Mouse (Mus musculus): Measurements from ENCODE around the gene Lbhd1. TPM values are rescaled to one million over a fixed set of nuclear protein-coding genes. Genes with fewer than 3 reads are reported as not detected.
"Not testable (repeated sequence)": the region's sequence is repeated elsewhere in the genome, so short reads cannot be mapped to it uniquely, and the experiment has no call there.

The Lbhd1 gene
- polyA plus RNA-seq, 1 experiment from 2014 or later = 133 TPM

DNA sequence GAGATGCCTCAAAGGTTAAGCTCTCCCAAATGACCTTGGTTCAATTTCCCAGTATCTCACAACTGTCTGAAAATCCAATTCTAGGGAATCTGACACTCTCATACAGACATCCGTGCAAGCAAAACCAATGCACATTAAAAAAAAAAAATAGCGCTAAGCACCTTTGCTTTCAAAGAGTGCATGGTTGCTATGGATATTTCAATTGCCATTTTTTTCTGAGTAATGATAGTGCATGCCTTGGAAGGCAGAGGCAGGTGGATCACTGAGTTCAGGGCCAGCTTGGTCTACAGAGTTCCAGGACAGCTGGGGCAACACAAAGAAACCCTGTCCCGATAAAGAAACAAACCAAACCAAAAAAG is 2.5 kb upstream of the Lbhd1 start:
- H3K27ac ChIP-seq (ENCODE audit: low read depth, low read length) = no peak overlapping the region
- H3K9ac ChIP-seq (ENCODE audit: low read depth, low read length) = peak overlapping the region; percentile 95
- no peaks in the 10 kb centered on the region for H3K27me3 ChIP-seq (replicated peaks; ENCODE audit: control insufficient read depth, insufficient read depth, low read length)
- ATAC-seq (replicated peaks; ENCODE audit: low FRiP score) (no peak), DNase-seq (ENCODE audit: low spot score) (no peak)
- peaks cover 12% of the 10 kb centered on the region for H3K36me3 ChIP-seq (ENCODE audit: control insufficient read depth, insufficient read depth, low read length)
- H3K4me3 ChIP-seq (ENCODE audit: low read depth, low read length) = peak overlapping the region; percentile 94
- no peaks in the 10 kb centered on the region for H3K9me3 ChIP-seq (ENCODE audit: control insufficient read depth, low read length)
- peak overlapping the region; percentile 92 for H3K4me2 ChIP-seq
- H3K4me1 ChIP-seq (replicated peaks; ENCODE audit: control insufficient read depth, insufficient read depth, low read length) = peaks cover 8% of the 10 kb centered on the region
- WGBS = 15% methylated on average over 3 of the region's 3 CpGs

DNA sequence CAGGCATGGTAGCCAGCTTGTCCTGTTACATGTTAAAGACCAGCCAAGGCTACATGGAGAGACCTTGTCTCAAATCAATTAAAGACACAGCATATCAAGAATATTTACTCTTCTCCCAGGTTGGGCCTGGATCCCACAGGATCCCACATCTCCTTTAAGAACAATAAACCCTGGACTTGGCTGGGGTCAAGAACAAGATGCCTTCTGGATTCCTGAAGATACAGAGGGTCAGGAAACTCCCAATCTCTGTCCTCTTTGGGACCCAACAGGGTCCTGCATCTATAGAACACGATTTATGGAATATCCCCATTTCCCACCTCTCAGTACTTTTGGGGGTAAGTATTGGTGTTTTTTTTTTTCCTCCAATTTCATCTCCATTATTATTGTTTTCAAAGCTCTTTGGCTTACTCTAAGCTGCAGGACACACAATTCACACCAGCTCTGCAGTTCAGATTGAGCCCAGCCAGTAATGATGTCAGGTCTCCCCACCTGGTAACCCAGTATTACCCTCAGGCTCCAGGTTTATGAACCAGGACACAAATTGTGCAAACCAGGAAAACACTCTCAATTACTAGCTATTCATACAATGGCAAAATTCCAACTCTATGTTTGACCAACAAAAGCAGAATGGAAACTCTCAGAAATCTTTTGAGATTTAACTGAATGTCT is 3.5 kb downstream of the Lbhd1 start:
- Histone ChIP-seq H3K9me3 (ENCODE audit: control insufficient read depth, low read length) (no peaks in the 10 kb centered on the region), H3K36me3 (ENCODE audit: control insufficient read depth, insufficient read depth, low read length) (peaks cover 4% of the 10 kb centered on the region; the same call in 1 of the 2 replicates), H3K4me3 (ENCODE audit: low read depth, low read length) (peak overlapping the region; percentile 73), H3K27me3 (replicated peaks; ENCODE audit: control insufficient read depth, insufficient read depth, low read length) (no peaks in the 10 kb centered on the region), H3K9ac (ENCODE audit: low read depth, low read length) (peak overlapping the region; percentile 93), H3K4me2 (peak overlapping the region; percentile 88), H3K4me1 (replicated peaks; ENCODE audit: control insufficient read depth, insufficient read depth, low read length) (peaks cover 6% of the 10 kb centered on the region; the same call in 1 of the 2 replicates), H3K27ac (ENCODE audit: low read depth, low read length) (peak overlapping the region; percentile 92)
- no peak for ATAC-seq (replicated peaks; ENCODE audit: low FRiP score)
- DNase-seq (ENCODE audit: low spot score) = no peak
- 44% methylated on average over 1 of the region's 1 CpGs for WGBS

DNA sequence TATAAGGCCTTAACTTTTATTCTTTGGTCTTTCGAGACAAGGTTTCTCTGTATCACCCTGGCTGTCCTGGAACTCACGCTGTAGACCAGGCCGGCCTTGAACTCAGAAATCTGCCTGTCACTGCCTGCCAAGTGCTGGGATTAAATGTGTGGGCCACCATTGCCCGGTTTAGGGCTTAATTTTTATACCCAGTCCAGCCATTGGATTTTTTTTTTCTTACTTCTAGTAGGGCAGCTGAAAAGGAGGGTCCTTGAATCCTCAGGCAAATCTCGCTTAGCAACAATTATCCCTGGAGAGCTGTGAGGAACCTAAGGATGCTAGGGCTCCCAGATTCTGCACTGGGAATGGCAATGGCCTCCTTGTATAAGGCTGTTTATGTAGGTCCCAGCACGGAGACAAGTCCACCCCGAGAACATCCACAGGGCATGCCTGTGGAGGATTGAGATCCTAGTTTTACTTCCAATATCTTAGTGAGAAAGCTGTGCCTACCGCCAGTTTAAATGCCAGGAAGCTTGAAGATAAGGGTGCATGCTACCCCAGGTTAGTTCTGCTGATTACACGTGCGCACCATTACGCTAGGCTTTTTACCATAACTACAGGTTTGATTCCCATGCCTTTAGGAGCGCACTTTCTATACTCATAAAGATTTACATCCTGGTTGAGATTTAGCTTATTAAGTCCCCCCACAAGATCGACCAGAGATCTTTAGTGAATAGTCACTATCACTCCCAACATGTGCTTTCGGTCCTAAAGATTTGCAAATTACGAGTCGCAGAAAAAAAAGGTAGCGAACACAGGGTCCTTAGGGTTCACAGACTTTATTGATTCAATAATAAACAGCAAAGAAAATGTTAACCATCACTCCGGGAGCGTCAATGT is 4.3 kb downstream of the Lbhd1 start:
- WGBS = 13% methylated on average over 19 of the region's 19 CpGs
- Histone ChIP-seq H3K9ac (ENCODE audit: low read depth, low read length) (peak overlapping the region; percentile 93), H3K27ac (ENCODE audit: low read depth, low read length) (peak overlapping the region; percentile 92), H3K4me2 (peak overlapping the region; percentile 88), H3K4me3 (ENCODE audit: low read depth, low read length) (peak overlapping the region; percentile 73), H3K27me3 (replicated peaks; ENCODE audit: control insufficient read depth, insufficient read depth, low read length) (no peaks in the 10 kb centered on the region), H3K9me3 (ENCODE audit: control insufficient read depth, low read length) (no peaks in the 10 kb centered on the region), H3K36me3 (ENCODE audit: control insufficient read depth, insufficient read depth, low read length) (peaks cover 4% of the 10 kb centered on the region; the same call in 1 of the 2 replicates), H3K4me1 (replicated peaks; ENCODE audit: control insufficient read depth, insufficient read depth, low read length) (peaks cover 6% of the 10 kb centered on the region; the same call in 1 of the 2 replicates)
- DNase-seq (ENCODE audit: low spot score) (no peak), ATAC-seq (replicated peaks; ENCODE audit: low FRiP score) (no peak)

DNA sequence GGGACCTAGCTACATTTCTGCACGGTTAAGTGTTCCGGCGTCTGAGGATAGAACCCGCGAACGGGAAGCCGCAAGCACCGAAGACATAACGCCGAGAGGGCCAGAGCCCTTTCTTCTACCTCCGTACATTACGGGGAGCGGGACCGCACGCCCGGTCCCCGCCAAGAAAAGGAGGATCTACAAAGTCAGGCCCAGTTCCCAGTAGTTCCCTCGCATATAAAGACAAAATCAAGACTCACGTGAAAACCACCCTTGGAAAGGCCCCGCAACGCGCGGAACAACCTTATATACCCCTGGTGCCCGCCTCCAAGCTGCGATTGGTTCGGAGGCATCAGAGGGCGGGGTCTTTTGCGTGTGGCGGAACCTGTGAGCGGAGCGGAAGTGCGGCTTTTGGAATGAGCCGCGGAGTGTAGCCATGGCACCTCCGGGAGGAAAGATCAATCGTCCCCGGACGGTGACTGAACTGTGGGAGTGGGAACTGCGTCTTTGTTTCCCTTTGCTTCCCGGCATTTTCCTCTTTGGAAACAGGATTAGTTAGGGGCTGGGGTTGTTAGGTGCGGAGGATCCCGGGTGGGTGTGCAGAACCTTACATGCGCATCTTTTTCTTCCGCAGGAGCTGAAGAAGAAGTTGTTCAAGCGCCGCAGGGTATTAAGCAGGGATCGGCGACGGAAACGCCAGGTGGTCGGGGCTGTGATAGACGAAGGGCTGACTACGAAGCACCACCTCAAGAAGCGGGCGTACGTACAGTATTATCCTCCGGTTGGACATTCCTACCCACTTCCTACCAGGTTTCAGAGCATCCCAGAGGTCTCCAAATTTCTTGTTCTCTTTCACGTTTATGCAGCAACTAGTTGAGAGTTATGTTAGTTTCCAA is 5.2 kb downstream of the Lbhd1 start, which contains the start of the genes 1810009A15Rik and Gm49416:
1810009A15Rik (plus strand) TSS at position 343 of the 875 bp plus-strand sequence.
Gm49416 (plus strand) TSS at position 416 of the 875 bp plus-strand sequence.
- DNase-seq (ENCODE audit: low spot score) = peak; percentile 94
- Histone ChIP-seq H3K4me1 (replicated peaks; ENCODE audit: control insufficient read depth, insufficient read depth, low read length) (peaks cover 6% of the 10 kb centered on the region; the same call in 1 of the 2 replicates), H3K27me3 (replicated peaks; ENCODE audit: control insufficient read depth, insufficient read depth, low read length) (no peaks in the 10 kb centered on the region), H3K4me3 (ENCODE audit: low read depth, low read length) (peak within 1 kb of the TSS; percentile 73), H3K27ac (ENCODE audit: low read depth, low read length) (peak within 1 kb of the TSS; percentile 92), H3K36me3 (ENCODE audit: control insufficient read depth, insufficient read depth, low read length) (peaks cover 4% of the 10 kb centered on the region; the same call in 1 of the 2 replicates), H3K9ac (ENCODE audit: low read depth, low read length) (peak within 1 kb of the TSS; percentile 93), H3K4me2 (peak within 1 kb of the TSS; percentile 88), H3K9me3 (ENCODE audit: control insufficient read depth, low read length) (no peaks in the 10 kb centered on the region)
- under 1% methylated on average over 58 of the region's 58 CpGs for WGBS
- peak; percentile 86 for ATAC-seq (replicated peaks; ENCODE audit: low FRiP score)

DNA sequence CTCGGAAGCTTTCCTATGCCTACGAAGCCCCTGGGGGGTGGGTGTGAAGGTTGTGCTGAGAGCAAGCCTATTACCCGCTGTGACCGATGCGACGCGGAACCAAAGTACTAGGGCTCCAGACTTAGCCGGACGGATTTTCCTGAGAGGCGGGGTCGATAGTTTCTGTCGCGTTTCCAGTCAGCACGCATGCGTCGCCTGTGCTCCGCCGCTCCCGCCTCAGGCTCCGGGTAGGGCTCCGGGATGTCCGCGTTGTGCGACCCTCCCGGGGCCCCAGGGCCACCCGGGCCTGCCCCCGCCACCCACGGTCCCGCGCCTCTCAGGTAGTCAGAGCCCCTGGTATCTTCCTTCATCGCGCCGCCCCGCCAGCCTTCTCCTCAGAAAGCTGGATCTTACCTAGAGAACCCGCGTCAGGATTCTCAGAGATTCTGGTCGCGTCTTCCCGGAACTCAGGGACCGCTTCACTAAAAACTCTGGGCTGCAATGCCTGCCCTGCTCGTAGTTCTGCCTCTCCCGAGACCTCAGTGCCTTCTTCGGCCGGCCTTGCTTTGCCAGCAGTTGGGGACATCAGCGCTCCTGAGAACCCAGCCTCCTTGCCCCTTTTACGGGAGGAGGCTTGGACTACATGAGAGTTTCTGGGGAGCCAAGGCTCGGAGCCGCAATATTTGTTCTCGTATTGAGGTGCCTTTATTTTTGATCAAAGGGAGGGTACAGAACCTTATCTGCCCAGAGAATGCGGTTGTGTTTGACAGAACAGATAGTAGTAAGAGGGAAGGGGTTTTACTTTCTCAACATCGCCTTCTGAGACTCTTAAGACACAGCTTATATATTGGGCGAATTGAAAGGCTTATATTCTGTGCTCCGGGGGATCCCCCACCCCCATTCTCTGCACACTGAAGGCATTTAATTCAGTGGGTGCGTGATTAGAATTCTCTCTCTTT is 9.6 kb downstream of the Lbhd1 start, which contains the start of gene Ints5:
Ints5 (plus strand) TSS at position 177 of the 938 bp plus-strand sequence.
- Histone ChIP-seq H3K27me3 (replicated peaks; ENCODE audit: control insufficient read depth, insufficient read depth, low read length) (no peaks in the 10 kb centered on the region), H3K9ac (ENCODE audit: low read depth, low read length) (peak within 1 kb of the TSS; percentile 92), H3K27ac (ENCODE audit: low read depth, low read length) (peak within 1 kb of the TSS; percentile 92), H3K36me3 (ENCODE audit: control insufficient read depth, insufficient read depth, low read length) (peaks cover 17% of the 10 kb centered on the region; the same call in 1 of the 2 replicates), H3K9me3 (ENCODE audit: control insufficient read depth, low read length) (no peaks in the 10 kb centered on the region), H3K4me2 (peak within 1 kb of the TSS; percentile 70), H3K4me1 (replicated peaks; ENCODE audit: control insufficient read depth, insufficient read depth, low read length) (peaks cover 19% of the 10 kb centered on the region), H3K4me3 (ENCODE audit: low read depth, low read length) (peak within 1 kb of the TSS; percentile 80)
- peak; percentile 69 for ATAC-seq (replicated peaks; ENCODE audit: low FRiP score)
- 2% methylated on average over 54 of the region's 54 CpGs for WGBS
- DNase-seq (ENCODE audit: low spot score) = peak; percentile 86

DNA sequence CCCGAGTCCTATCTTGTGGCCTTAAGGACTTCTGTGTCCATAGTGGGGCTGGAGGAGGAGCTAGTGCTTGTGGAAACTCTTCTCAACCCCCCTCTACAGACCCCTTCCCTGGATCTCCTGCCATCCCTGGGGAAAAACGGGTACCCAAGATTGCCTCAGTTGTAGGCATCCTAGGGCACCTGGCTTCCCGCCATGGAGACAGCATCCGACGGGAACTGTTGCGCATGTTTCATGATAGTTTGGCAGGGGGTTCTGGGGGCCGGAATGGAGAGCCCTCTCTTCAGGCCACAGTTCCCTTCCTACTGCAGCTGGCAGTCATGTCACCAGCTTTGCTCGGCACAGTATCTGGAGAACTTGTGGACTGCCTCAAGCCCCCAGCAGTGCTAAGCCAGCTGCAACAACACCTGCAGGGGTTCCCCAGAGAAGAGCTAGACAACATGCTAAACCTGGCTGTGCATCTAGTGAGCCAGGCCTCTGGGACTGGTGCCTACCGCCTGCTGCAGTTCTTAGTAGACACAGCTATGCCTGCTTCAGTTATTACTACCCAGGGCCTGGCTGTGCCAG is 11.9 kb downstream of the Lbhd1 start:
- Histone ChIP-seq H3K4me1 (replicated peaks; ENCODE audit: control insufficient read depth, insufficient read depth, low read length) (peaks cover 25% of the 10 kb centered on the region), H3K27me3 (replicated peaks; ENCODE audit: control insufficient read depth, insufficient read depth, low read length) (no peaks in the 10 kb centered on the region), H3K4me3 (ENCODE audit: low read depth, low read length) (0 out of 2 replicates have a peak overlapping the region, but pooled peaks have one; percentile 12), H3K36me3 (ENCODE audit: control insufficient read depth, insufficient read depth, low read length) (peaks cover 16% of the 10 kb centered on the region; the same call in 1 of the 2 replicates), H3K4me2 (no peak overlapping the region), H3K27ac (ENCODE audit: low read depth, low read length) (no peak overlapping the region), H3K9me3 (ENCODE audit: control insufficient read depth, low read length) (no peaks in the 10 kb centered on the region), H3K9ac (ENCODE audit: low read depth, low read length) (no peak overlapping the region; the same call in 1 of the 2 replicates)
- 88% methylated on average over 9 of the region's 9 CpGs for WGBS
- ATAC-seq (replicated peaks; ENCODE audit: low FRiP score) (no peak), DNase-seq (ENCODE audit: low spot score) (no peak)

DNA sequence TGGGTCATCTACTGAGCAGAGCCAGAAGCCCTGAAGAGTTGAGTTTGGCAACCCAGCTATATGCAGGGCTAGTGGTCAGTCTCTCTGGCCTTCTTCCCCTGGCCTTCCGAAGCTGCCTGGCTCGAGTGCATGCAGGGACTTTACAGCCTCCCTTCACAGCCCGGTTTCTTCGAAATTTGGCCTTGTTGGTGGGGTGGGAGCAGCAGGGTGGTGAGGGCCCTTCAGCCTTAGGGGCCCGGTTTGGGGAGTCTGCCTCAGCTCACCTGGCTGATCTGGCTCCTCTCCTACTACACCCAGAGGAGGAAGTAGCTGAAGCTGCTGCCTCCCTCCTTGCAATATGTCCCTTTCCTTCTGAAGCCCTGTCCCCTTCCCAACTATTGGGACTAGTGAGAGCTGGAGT is 12.7 kb downstream of the Lbhd1 start:
- peaks cover 13% of the 10 kb centered on the region; the same call in 1 of the 2 replicates for H3K36me3 ChIP-seq (ENCODE audit: control insufficient read depth, insufficient read depth, low read length)
- H3K9me3 ChIP-seq (ENCODE audit: control insufficient read depth, low read length); ATAC-seq (replicated peaks; ENCODE audit: low FRiP score); H3K27me3 ChIP-seq (replicated peaks; ENCODE audit: control insufficient read depth, insufficient read depth, low read length); H3K27ac ChIP-seq (ENCODE audit: low read depth, low read length); H3K4me3 ChIP-seq (ENCODE audit: low read depth, low read length); DNase-seq (ENCODE audit: low spot score): not testable (repeated sequence)
- 89% methylated on average over 5 of the region's 5 CpGs for WGBS
- peak overlapping the region; percentile 3; the same call in 1 of the 2 replicates for H3K9ac ChIP-seq (ENCODE audit: low read depth, low read length)
- H3K4me1 ChIP-seq (replicated peaks; ENCODE audit: control insufficient read depth, insufficient read depth, low read length) = peaks cover 25% of the 10 kb centered on the region
- peak overlapping the region; percentile 87 for H3K4me2 ChIP-seq

Data from liver, embryonic 11.5 days (tissue).